Mouse (Mus musculus) lung, adult 2 months (tissue): Measurements from ENCODE around the gene Sbk3. TPM values are rescaled to one million over a fixed set of nuclear protein-coding genes. Genes with fewer than 3 reads are reported as not detected.

Experiments used
- DNase-seq: peaks from one replicate; pipeline ENCODE4 v3.0.0; 2022
- H3K4me1 ChIP-seq: fragments of 200-500 bp; 2 replicates; pipeline ENCODE4 v1.6.1; 2011; ENCODE audit warnings: low read length; ENCODE audit not compliant: control insufficient read depth, insufficient read depth
- H3K4me3 ChIP-seq: fragments of 200-500 bp; replicated peaks from 2 replicates; pipeline ENCODE3; 2011; ENCODE audit warnings: low read depth, mild to moderate bottlenecking, control low read depth, low read length; ENCODE audit errors: extremely low read depth
- CTCF ChIP-seq: fragments of 200-500 bp; IDR thresholded peaks from 2 replicates; pipeline ENCODE4 v1.5.1; 2011; ENCODE audit warnings: mild to moderate bottlenecking, low read length, control low read depth; ENCODE audit not compliant: insufficient read depth
- POLR2A ChIP-seq: fragments of 200-500 bp; IDR thresholded peaks from 2 replicates; pipeline ENCODE4 v1.6.1; 2011; ENCODE audit warnings: low read depth, mild to moderate bottlenecking, control low read depth, low read length, borderline replicate concordance; ENCODE audit errors: extremely low read depth
- WGBS: fragments of 180-500 bp; shearing (Covaris S2); methylation state at CpG from one replicate; pipeline ENCODE4 v1.1.7; 2018; 5-methylcytosine and 5-hydroxymethylcytosine counted together
- polyA plus RNA-seq: library from polyadenylated mRNA; depleted of rRNA; stranded (reverse); fragments of >200 nt; gene quantifications from 2 replicates; pipeline ENCODE4 v1.2.3, GENCODE M21; 2012

Gene Sbk3
- polyA plus RNA-seq, 1 experiment = 9.0 TPM

DNA sequence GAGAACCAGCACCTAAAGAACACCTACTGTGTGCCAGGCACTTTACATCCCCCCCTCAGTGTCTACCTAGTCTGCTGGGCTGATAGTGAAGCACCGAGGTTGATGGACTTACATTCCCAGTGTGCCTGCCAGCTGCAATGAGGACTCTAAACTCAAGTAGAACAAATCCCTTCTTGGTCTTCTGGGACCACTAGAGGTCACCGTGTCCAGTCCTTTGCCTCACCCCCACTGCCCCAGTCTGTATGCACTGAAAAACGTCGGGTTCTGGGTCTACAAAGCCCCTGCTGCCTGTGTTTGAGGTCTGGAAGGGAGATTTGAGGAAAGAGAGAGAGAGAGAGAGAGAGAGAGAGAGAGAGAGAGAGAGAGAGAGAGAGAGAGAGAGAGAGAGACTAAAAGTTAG lies 46.5 kb downstream of the Sbk3 start:
- no peak for DNase-seq
- Histone ChIP-seq H3K4me1 (peaks cover 7% of the 10 kb centered on the region), H3K4me3 (no peak overlapping the region)
- TF ChIP-seq CTCF (no peak), POLR2A (no peak)
- WGBS = 4% methylated on average over 4 of the region's 4 CpGs

DNA sequence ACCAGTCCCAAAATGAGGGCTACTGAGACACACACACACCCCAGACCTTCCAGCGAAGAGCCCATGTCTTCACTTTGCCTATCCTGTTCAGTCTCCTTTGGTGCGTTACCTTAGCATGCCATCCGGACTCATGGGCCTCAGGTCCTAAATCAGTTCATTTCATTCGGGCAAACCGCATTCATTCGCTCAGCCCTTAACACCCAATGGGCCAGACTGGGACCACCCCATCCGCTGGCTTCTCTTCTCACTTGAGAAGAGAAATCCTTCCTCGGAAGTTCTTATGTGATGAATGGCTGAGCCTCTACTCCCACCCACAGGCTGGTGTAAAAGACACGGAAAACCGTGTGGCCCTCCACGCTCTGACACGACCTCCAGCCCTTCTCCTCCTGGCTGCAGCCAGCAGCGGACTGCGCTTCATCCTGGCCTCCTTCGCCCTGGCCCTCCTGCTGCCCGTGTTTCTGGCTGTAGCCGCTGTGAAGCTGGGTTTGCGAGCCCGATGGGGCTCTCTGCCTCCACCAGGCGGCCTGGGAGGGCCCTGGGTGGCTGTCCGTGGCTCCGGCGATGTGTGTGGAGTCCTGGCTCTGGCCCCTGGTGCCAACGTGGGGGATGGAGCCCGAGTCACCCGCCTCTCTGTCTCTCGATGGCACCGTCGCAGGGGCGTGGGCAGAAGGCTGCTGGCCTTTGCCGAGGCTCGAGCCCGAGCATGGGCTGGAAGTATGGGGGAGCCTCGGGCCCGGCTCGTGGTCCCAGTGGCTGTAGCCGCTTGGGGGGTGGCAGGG lies 47.2 kb downstream of the Sbk3 start:
- 7% methylated on average over 37 of the region's 37 CpGs for WGBS
- no peak for TF ChIP-seq POLR2A
- TF ChIP-seq CTCF = no peak
- DNase-seq = peak; percentile 31
- Histone ChIP-seq H3K4me3 (no peak overlapping the region), H3K4me1 (peaks cover 7% of the 10 kb centered on the region)

- DNase-seq = no peak
- WGBS = 4% methylated on average over 14 of the region's 14 CpGs
- TF ChIP-seq POLR2A = no peak
- no peak for TF ChIP-seq CTCF
- H3K4me3 ChIP-seq = no peak overlapping the region
- H3K4me1 ChIP-seq = peaks cover 7% of the 10 kb centered on the region
These were observed 47.9 kb downstream of the Sbk3 start for GRCm38 (mm10) chr7:4922931-4923565.

DNA sequence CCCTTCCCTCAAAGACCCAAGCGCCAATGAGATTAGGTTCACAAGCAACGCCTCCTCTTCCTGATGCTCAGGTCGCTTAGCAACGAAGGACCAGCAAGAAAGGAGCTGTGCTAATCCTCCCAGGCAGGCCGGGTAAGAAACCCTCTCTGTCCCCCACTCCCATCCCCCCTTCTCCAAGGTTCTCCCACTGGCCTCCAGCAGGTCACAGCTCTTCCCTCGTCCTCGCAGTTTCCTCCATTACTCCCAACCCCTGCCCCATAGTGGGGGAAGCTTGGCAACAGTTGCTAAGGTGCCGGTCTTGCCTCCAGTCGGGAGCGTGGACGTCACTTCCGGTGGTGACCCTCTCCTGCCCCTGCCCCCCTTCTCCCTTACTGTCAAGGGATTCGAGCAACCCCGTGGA lies 48.5 kb downstream of the Sbk3 start:
- DNase-seq = no peak
- TF ChIP-seq POLR2A (peak; percentile 11; the same call in 1 of the 2 replicates), CTCF (no peak)
- WGBS = 1% methylated on average over 14 of the region's 14 CpGs
- Histone ChIP-seq H3K4me1 (peaks cover 7% of the 10 kb centered on the region), H3K4me3 (no peak overlapping the region)

GRCm38 (mm10) chr7:4921824-4922482 lies 49.0 kb downstream of the Sbk3 start, which contains the start of gene Nat14:
Nat14 (plus strand) TSS chr7:4922028.
- Histone ChIP-seq H3K4me1 (peaks cover 7% of the 10 kb centered on the region), H3K4me3 (no peak within 1 kb of the TSS)
- DNase-seq = no peak
- 32% methylated on average over 8 of the region's 8 CpGs for WGBS
- no peak for TF ChIP-seq POLR2A
- TF ChIP-seq CTCF = no peak

DNA sequence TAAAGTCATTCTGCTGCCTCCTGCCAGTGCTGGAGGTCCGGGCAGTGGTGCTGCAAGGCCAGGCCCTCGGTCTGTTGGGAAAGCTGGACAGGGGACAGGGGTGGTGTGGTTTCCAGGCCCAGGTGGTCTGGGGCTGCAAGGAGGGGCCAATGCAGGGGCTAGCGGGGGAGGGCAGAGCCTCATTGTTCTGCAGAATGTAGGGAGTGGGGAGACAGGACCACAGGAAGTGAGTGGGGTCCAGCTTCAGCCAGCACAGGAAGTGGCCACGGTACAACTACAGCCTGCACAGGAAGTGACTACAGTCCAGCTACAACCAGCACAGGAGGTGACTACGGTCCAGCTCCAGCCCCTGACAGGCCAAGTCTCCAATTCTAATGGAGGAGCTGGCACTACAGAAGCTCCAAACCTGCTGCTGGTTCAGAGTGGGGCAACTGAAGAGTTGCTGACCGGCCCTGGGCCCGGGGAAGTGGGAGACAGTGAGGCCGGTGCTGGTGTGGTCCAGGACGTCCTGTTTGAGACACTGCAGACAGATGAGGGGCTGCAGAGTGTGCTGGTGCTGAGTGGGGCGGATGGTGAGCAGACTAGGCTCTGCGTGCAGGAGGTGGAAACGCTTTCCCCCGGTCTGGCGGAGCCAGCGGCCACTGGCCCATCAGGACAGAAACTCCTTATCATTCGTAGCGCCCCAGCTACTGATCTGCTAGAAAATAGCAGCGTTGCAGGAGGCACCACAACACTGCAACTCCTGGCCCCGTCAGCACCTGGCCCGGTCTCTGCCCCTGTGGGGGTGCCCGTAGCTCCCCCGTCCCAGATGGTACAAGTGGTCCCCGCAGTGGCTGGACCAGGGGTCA lies 49.8 kb downstream of the Sbk3 start:
- no peak overlapping the region for H3K4me3 ChIP-seq
- TF ChIP-seq CTCF (no peak), POLR2A (no peak)
- peaks cover 11% of the 10 kb centered on the region for H3K4me1 ChIP-seq
- 53% methylated on average over 23 of the region's 23 CpGs for WGBS
- DNase-seq = no peak

- DNase-seq = no peak
- TF ChIP-seq POLR2A (no peak), CTCF (no peak)
- WGBS = 93% methylated on average over 19 of the region's 19 CpGs
- Histone ChIP-seq H3K4me3 (no peak overlapping the region), H3K4me1 (peaks cover 16% of the 10 kb centered on the region)
These were observed 50.5 kb downstream of the Sbk3 start for GRCm38 (mm10) chr7:4920496-4920895.

- Histone ChIP-seq H3K4me1 (peaks cover 16% of the 10 kb centered on the region), H3K4me3 (no peak overlapping the region)
- no peak for DNase-seq
- TF ChIP-seq POLR2A (no peak), CTCF (no peak)
- WGBS = 93% methylated on average over 21 of the region's 21 CpGs
These were observed 51.0 kb downstream of the Sbk3 start for GRCm38 (mm10) chr7:4919971-4920370.

GRCm38 (mm10) chr7:4919096-4919495 lies 51.9 kb downstream of the Sbk3 start:
- H3K4me3 ChIP-seq = no peak overlapping the region
- no peak for TF ChIP-seq CTCF
- TF ChIP-seq POLR2A = no peak

More at GRCm38 (mm10) chr7:4919096-4919495, 51.9 kb downstream of the Sbk3 start:
- 89% methylated on average over 21 of the region's 21 CpGs for WGBS
- peaks cover 16% of the 10 kb centered on the region for H3K4me1 ChIP-seq
- no peak for DNase-seq
